Mouse (Mus musculus) NIH3T3 (cell line): ENCODE results near the gene Olfr926.
"Not testable (repeated sequence)": the region's sequence is repeated elsewhere in the genome, so short reads cannot be mapped to it uniquely, and the experiment has no call there.

Source experiments
- DNase-seq: peaks from one replicate; pipeline ENCODE4 v3.0.0-alpha.2; 2012; ENCODE audit warnings: low read depth

The Olfr926 gene

GRCm38 (mm10) chr9:38876826-38877225 lies at the start of gene Olfr926:
TSS of gene Olfr926 (plus strand) at chr9:38877126.
- no peak for DNase-seq

DNA sequence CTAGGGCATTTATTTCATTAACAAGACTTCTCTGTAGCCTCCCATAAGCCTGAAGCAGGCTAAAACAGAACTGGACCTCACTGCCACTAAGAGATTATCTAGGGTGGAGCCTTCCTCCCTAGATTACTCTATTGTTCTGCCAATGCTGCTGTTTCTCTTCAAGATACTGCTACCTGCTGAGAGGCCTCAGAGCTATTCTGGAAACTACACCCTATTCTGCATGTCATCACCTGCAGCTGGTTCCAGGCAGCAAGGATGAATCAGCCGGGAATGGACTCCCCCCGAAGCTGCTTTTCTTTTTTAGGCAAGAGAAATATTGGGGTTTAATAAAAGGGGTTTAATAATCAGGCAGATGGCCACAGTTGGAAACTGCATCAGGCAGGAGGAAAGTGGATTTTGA lies 43.9 kb upstream of the Olfr926 start:
- no peak for DNase-seq

- no peak for DNase-seq
These were observed 32.8 kb upstream of the Olfr926 start, which contains the start of gene Olfr924 for GRCm38 (mm10) chr9:38844149-38844548. TSS of gene Olfr924 (plus strand) at chr9:38844449.

- no peak for DNase-seq
These were observed 22.2 kb upstream of the Olfr926 start, which contains the start of gene Olfr26 for GRCm38 (mm10) chr9:38854760-38855159. TSS of gene Olfr26 (plus strand) at chr9:38855060.

- not testable (repeated sequence) for DNase-seq
These were observed 2.0 kb upstream of the Olfr926 start for GRCm38 (mm10) chr9:38874880-38875279.
